Mouse (Mus musculus) adrenal gland, adult (tissue): Measurements from ENCODE around the gene Ifna4.

ENCODE experiments used
- DNase-seq, 2 experiments: peaks; one replicate each; pipeline ENCODE4 v3.0.0; 2022 to 2023; ENCODE audit warnings: low spot score in 1 of 2; ENCODE audit not compliant: inconsistent age in 2 of 2

Ifna4 gene

GRCm38 (mm10) chr4:88865011-88865569 is 23.4 kb downstream of the Ifna4 start:
- no peak for DNase-seq

GRCm38 (mm10) chr4:88867366-88867925 is 25.8 kb downstream of the Ifna4 start:
- peak; percentile 74 to 92 for DNase-seq

DNA sequence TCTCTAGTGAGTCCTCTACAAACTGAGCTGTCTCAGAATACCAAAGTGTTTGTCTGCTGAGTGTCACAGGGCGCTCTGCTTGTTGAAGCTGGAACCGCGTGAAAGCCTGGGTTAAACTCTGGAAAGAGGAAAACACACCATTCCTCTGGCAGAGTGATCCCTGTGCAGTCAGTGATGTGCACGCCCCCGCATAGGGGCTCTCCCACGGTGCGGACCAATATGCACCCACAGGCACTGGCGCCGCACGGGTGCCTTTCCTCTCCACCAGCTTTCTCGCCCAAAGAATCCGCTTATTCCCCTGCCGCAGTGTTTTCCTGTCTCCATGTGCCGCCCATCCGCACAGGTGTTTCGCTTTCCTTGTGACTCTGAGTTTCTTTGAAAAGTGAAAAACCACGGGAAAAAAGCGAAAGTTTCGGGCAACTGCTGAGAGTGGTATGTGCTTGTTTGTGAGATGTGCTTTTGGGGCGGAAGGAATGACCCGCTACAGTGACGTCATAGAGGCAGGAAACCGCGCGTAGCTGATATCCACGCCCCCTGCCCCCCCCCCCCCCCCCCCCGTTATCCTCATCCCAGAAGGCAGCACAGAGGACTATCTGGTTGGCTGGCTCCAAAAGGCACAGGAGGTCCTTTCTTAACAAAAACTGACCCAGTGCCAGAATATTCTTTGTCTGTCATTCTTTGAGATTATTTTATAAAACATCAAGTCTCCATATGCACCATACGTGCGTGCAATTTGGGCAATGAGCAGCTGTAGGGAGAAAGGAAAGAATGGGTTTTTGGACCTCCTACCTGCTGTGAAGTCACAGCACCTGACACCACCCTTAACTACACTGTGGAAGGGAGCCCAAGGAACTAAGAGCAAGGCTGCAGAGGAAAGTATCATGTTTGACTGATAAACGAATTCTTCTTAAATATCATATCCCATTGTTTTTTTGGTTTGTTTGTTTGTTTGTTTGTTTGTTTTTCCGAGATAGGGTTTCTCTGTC is 26.6 kb downstream of the Ifna4 start:
- DNase-seq: peak; percentile 26 to 77

DNA sequence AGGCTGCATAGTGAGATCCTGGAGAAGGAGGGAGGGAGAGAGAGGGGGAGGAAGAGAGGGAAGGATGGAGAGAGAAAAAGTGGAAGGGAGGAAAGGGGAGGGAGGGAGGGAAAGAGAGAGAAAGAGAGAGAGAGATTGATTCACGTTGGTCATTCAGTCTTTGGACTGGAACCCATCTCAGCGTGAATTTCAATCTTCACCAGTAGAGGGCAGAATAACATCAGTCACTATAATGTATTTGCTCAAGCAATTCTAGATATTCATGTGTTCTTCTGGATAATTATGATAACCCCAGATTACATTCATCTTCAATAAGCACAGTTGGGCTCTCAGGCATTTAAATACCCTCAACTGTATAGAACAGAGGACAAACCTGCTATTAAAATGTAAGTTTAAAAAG is 31.0 kb downstream of the Ifna4 start:
- peak in 1 of 2 experiments; percentile 82 for DNase-seq

- no peak for DNase-seq
These were observed 33.9 kb downstream of the Ifna4 start for GRCm38 (mm10) chr4:88875435-88876095.

GRCm38 (mm10) chr4:88876520-88876919 is 34.9 kb downstream of the Ifna4 start:
- no peak for DNase-seq

- DNase-seq: no peak
These were observed 36.6 kb downstream of the Ifna4 start for GRCm38 (mm10) chr4:88878246-88878645.

DNA sequence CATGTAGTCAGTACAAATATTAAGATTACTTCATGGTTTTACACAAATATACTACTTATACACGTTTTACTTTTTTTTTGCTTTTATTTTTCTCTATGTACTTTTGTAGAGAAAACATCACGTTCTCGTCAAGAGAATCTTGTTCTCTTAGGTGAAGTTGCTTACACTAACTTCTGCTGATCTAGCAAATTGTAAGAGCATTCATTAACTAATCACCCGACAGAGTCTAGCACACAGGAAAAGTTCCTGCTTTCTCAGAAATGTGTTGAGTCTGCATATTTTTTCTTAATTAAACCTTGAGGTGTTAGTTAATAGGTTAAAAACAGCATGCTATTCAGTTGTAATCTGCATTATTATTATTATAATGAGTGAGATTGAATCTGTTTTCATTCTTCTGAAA is 37.1 kb downstream of the Ifna4 start:
- no peak for DNase-seq

DNA sequence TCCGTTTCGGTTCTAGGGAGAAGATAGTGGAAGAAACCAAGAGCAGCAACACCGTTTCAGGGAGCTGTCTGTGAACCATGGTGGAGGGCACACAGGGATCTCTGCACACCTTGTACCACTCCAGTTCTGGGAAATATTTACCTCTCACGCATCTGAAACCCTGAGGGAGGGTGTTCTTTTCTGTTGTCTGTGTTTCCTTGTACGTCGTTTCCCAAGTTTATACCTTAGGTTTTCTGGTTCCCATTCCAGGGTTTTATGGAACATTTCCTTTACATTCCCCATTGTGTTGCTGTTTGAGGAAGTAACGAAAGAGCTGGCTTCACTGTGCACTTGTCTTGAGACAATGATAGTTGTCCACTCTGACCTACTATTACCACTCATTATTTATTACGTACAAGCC is 38.4 kb downstream of the Ifna4 start, which contains the start of gene Ifne:
Gene Ifne (minus strand): TSS at position 101 of the 400 bp plus-strand sequence.
- no peak for DNase-seq

- DNase-seq: no peak
These were observed 46.6 kb downstream of the Ifna4 start for GRCm38 (mm10) chr4:88888236-88888635.
